Mouse (Mus musculus) bone marrow, adult 2 months (tissue): Measurements from ENCODE around the gene Tepsin. TPM values are rescaled to one million over a fixed set of nuclear protein-coding genes. Genes with fewer than 3 reads are reported as not detected.
A peak's percentile ranks its signal among the peaks of the same experiment; 100 is the strongest.

Experiments used
- H3K27ac ChIP-seq: fragments of 200-500 bp; 2 replicates; pipeline ENCODE4 v1.5.1; 2012; ENCODE audit warnings: low read depth, mild to moderate bottlenecking, control low read depth, inconsistent platforms, low read length; ENCODE audit not compliant: control insufficient read depth, poor library complexity, insufficient read depth
- H3K4me1 ChIP-seq: fragments of 200-500 bp; 2 replicates; pipeline ENCODE4 v1.6.1; 2011; ENCODE audit warnings: low read length; ENCODE audit not compliant: control insufficient read depth, insufficient read depth
- H3K4me3 ChIP-seq: fragments of 200-500 bp; replicated peaks from 2 replicates; pipeline ENCODE3; 2011; ENCODE audit warnings: mild to moderate bottlenecking, low read depth, low read length, control low read depth; ENCODE audit not compliant: control insufficient read depth
- CTCF ChIP-seq: fragments of 200-500 bp; IDR thresholded peaks from 2 replicates; pipeline ENCODE4 v1.5.1; 2011; ENCODE audit warnings: low read length, control low read depth; ENCODE audit not compliant: control insufficient read depth, insufficient read depth
- POLR2A ChIP-seq: fragments of 200-500 bp; IDR thresholded peaks from 2 replicates; pipeline ENCODE4 v1.6.1; 2011; ENCODE audit warnings: low read depth, mild to moderate bottlenecking, control low read depth, low read length, borderline replicate concordance; ENCODE audit not compliant: control insufficient read depth
- WGBS: fragments of 180-500 bp; shearing (Covaris S2); methylation state at CpG from one replicate; pipeline ENCODE4 v1.1.7; 2018; 5-methylcytosine and 5-hydroxymethylcytosine counted together
- polyA plus RNA-seq: library from polyadenylated mRNA; stranded (reverse); fragments of >200 nt; gene quantifications from 2 replicates; pipeline ENCODE4 v1.2.4, GENCODE M21; 2011; ENCODE audit warnings: low replicate concordance; ENCODE audit not compliant: missing spikeins, insufficient read depth, insufficient read length

The Tepsin gene
- 8.6 and 24.6 TPM in 2 replicates for polyA plus RNA-seq

GRCm38 (mm10) chr11:120098588-120099511, at the start of gene Tepsin, which contains the start of gene Ndufaf8:
Gene Tepsin, minus strand, starts transcription at chr11:120098731.
Gene Ndufaf8, plus strand, starts transcription at chr11:120098928.
- WGBS = under 1% methylated on average over 77 of the region's 77 CpGs
- peaks cover 2% of the 10 kb centered on the region for H3K4me1 ChIP-seq
- H3K4me3 ChIP-seq = peak within 1 kb of the TSS; percentile 91
- peak within 1 kb of the TSS; percentile 74 for H3K27ac ChIP-seq
- 0 out of 2 replicates have a peak, but pooled peaks have one; percentile 11 for TF ChIP-seq CTCF
- TF ChIP-seq POLR2A = peak; percentile 80; the same call in 1 of the 2 replicates

- Histone ChIP-seq H3K27ac (no peak overlapping the region), H3K4me1 (peaks cover 3% of the 10 kb centered on the region; the same call in 1 of the 2 replicates), H3K4me3 (no peak overlapping the region)
- TF ChIP-seq POLR2A (no peak), CTCF (no peak)
- WGBS = 72% methylated on average over 13 of the region's 13 CpGs
Observed at GRCm38 (mm10) chr11:120143708-120144497, 45.4 kb upstream of the Tepsin start.

GRCm38 (mm10) chr11:120142601-120143051, 44.1 kb upstream of the Tepsin start:
- Histone ChIP-seq H3K4me1 (peaks cover 3% of the 10 kb centered on the region; the same call in 1 of the 2 replicates), H3K4me3 (no peak overlapping the region), H3K27ac (no peak overlapping the region)
- whole genome bisulfite sequencing = 8% methylated on average over 3 of the region's 3 CpGs
- TF ChIP-seq POLR2A = no peak
- TF ChIP-seq CTCF = 0 out of 2 replicates have a peak, but pooled peaks have one; percentile 12

- 83% methylated on average over 6 of the region's 6 CpGs for WGBS
- TF ChIP-seq CTCF (no peak), POLR2A (no peak)
- H3K4me1 ChIP-seq = peaks cover 6% of the 10 kb centered on the region
- H3K27ac ChIP-seq = no peak overlapping the region
- no peak overlapping the region for H3K4me3 ChIP-seq
Observed at GRCm38 (mm10) chr11:120140255-120140654, 41.7 kb upstream of the Tepsin start.

GRCm38 (mm10) chr11:120139309-120139731, 40.8 kb upstream of the Tepsin start:
- 52% methylated on average over 10 of the region's 10 CpGs for WGBS
- TF ChIP-seq CTCF (no peak), POLR2A (no peak)
- Histone ChIP-seq H3K4me1 (peaks cover 6% of the 10 kb centered on the region), H3K4me3 (no peak overlapping the region), H3K27ac (no peak overlapping the region)

GRCm38 (mm10) chr11:120137625-120138004, 39.1 kb upstream of the Tepsin start:
- 81% methylated on average over 5 of the region's 5 CpGs for WGBS
- no peak overlapping the region for H3K27ac ChIP-seq
- TF ChIP-seq POLR2A (no peak), CTCF (no peak)
- no peak overlapping the region for H3K4me3 ChIP-seq
- H3K4me1 ChIP-seq = peaks cover 4% of the 10 kb centered on the region

GRCm38 (mm10) chr11:120136796-120137624, 38.5 kb upstream of the Tepsin start:
- no peak for TF ChIP-seq POLR2A
- 78% methylated on average over 23 of the region's 23 CpGs for WGBS
- H3K4me3 ChIP-seq = no peak overlapping the region
- H3K4me1 ChIP-seq = peaks cover 3% of the 10 kb centered on the region
- no peak overlapping the region; the same call in 1 of the 2 replicates for H3K27ac ChIP-seq
